Mouse (Mus musculus) brain, embryonic 14.5 days (tissue): ENCODE results near the gene Olfr483. TPM values are rescaled to one million over a fixed set of nuclear protein-coding genes. Genes with fewer than 3 reads are reported as not detected.

Source experiments
- DNase-seq: peaks from one replicate; pipeline ENCODE4 v3.0.0-alpha.2; 2011; ENCODE audit warnings: low read depth
- CTCF ChIP-seq: fragments of 200-500 bp; IDR thresholded peaks from 2 replicates; pipeline ENCODE4 v1.5.1; 2012; ENCODE audit warnings: inconsistent platforms, mild to moderate bottlenecking, moderate library complexity, borderline replicate concordance; ENCODE audit not compliant: insufficient read depth, insufficient read length; ENCODE audit errors: extremely low read depth
- POLR2A ChIP-seq: fragments of 200-500 bp; IDR thresholded peaks from 2 replicates; pipeline ENCODE4 v1.6.1; 2012; ENCODE audit warnings: mild to moderate bottlenecking, inconsistent platforms, borderline replicate concordance; ENCODE audit not compliant: poor library complexity, insufficient read depth, insufficient read length, severe bottlenecking; ENCODE audit errors: extremely low read depth
- polyA plus RNA-seq: library from polyadenylated mRNA; depleted of rRNA; stranded (reverse); fragments of >200 nt; gene quantifications from 2 replicates; pipeline ENCODE4 v1.2.3, GENCODE M21; 2012; rRNA removed

The Olfr483 gene
- not detected in 2 replicates for polyA plus RNA-seq

GRCm38 (mm10) chr7:108100549-108100948, at the start of gene Olfr483:
Olfr483 (plus strand) TSS chr7:108100849.
- DNase-seq = no peak
- TF ChIP-seq POLR2A (no peak), CTCF (no peak)

GRCm38 (mm10) chr7:108067246-108067645, 33.4 kb upstream of the Olfr483 start, which contains the start of gene Olfr480:
Olfr480 (minus strand) TSS chr7:108067346.
- DNase-seq = no peak
- TF ChIP-seq POLR2A (no peak), CTCF (no peak)

DNA sequence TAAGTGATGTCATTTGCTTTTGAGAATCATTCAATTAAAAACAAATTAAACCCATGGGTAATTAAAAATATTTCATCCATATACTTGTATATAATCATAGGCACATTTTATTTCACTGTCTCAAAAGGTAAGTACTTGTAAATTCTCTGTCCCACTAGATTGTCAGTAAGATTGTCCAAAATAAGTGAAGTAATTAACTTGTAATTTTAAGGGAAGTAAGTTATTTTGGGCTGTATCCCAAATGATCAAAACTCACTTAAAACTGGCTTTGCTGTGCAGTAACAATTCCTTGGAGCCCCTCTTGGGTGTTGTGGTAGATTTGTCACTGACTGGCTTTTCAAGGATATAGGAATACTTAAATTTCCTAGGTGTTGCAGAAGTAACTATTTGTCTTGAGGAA, 21.1 kb upstream of the Olfr483 start, which contains the start of gene Olfr481:
Gene Olfr481, plus strand, starts transcription at position 301 of the 400 bp plus-strand sequence.
- DNase-seq = no peak
- TF ChIP-seq POLR2A = no peak
- TF ChIP-seq CTCF = no peak

- DNase-seq = no peak
Measured at GRCm38 (mm10) chr7:108097486-108097885, 3.2 kb upstream of the Olfr483 start, which contains the start of gene Olfr482. Olfr482 (minus strand) TSS chr7:108097586.

DNA sequence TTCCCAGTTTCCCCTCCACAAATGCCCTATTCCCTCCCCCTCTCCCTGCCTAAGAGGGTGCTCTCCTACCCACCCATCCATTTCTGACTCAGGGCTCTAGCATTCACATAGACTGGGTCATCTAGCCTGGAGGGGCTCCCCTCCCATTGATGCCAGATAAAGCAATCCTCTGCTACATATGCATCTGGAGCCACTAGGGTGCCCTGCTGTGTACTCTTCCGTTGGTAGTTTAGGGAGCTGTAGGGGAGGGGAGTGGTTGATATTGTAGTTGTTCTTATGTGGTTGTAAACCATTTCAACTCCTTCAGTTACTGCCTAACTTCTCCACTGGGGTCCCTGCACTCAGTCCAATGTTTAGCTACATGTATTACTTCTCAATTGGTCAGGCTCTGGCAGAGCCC, 20.0 kb downstream of the Olfr483 start:
- DNase-seq = no peak
- TF ChIP-seq CTCF (no peak), POLR2A (no peak)

More at GRCm38 (mm10) chr7:108097486-108097885, 3.2 kb upstream of the Olfr483 start, which contains the start of gene Olfr482:
- TF ChIP-seq CTCF = no peak
- TF ChIP-seq POLR2A = no peak

- no peak for DNase-seq
- TF ChIP-seq CTCF = no peak
- no peak for TF ChIP-seq POLR2A
Measured at GRCm38 (mm10) chr7:108121416-108121815, 20.8 kb downstream of the Olfr483 start.

- no peak for TF ChIP-seq CTCF
- no peak for TF ChIP-seq POLR2A
- no peak for DNase-seq
Measured at GRCm38 (mm10) chr7:108127349-108127748, 26.7 kb downstream of the Olfr483 start, which contains the start of gene Olfr484. Olfr484 (minus strand) TSS chr7:108127449.

Other genes starting within 250 kb of the Olfr483 start
- not detected in 2 replicates for gene Olfr472, start 202.9 kb upstream of the Olfr483 start, polyA plus RNA-seq
- gene Olfr473, start 170.4 kb upstream of the Olfr483 start, polyA plus RNA-seq = not detected in 2 replicates
- not detected in 2 replicates for gene Olfr474, start 146.2 kb upstream of the Olfr483 start, polyA plus RNA-seq
- not detected in 2 replicates for gene Olfr476, start 136.0 kb upstream of the Olfr483 start, polyA plus RNA-seq
- not detected in 2 replicates for gene Olfr477, start 114.2 kb upstream of the Olfr483 start, polyA plus RNA-seq
- gene Olfr478, start 66.9 kb upstream of the Olfr483 start, polyA plus RNA-seq = not detected in 2 replicates
- gene Olfr479, start 50.2 kb upstream of the Olfr483 start, polyA plus RNA-seq = not detected in 2 replicates
- gene Olfr480, start 33.5 kb upstream of the Olfr483 start, polyA plus RNA-seq = not detected in 2 replicates
- gene Olfr481, start 21.0 kb upstream of the Olfr483 start, polyA plus RNA-seq = not detected in 2 replicates
- gene Olfr482, start 3.3 kb upstream of the Olfr483 start, polyA plus RNA-seq = 0.03 TPM in 1 of 2 replicates, not detected in the other
- not detected in 2 replicates for gene Olfr484, start 26.6 kb downstream of the Olfr483 start, polyA plus RNA-seq
- gene Olfr485, start 59.0 kb downstream of the Olfr483 start, polyA plus RNA-seq = not detected in 2 replicates
- gene Olfr486, start 71.9 kb downstream of the Olfr483 start, polyA plus RNA-seq = not detected in 2 replicates
- not detected in 2 replicates for gene Olfr487, start 113.8 kb downstream of the Olfr483 start, polyA plus RNA-seq
- not detected in 2 replicates for gene Olfr488, start 157.5 kb downstream of the Olfr483 start, polyA plus RNA-seq
- not detected in 2 replicates for gene Olfr490, start 188.1 kb downstream of the Olfr483 start, polyA plus RNA-seq
- gene Olfr491, start 212.6 kb downstream of the Olfr483 start, polyA plus RNA-seq = not detected in 2 replicates
- not detected in 2 replicates for gene Olfr492, start 222.8 kb downstream of the Olfr483 start, polyA plus RNA-seq
- gene Olfr493, start 246.1 kb downstream of the Olfr483 start, polyA plus RNA-seq = not detected in 2 replicates